Mouse (Mus musculus) liver, adult 2 months (tissue): ENCODE measurements around the gene Tyrobp.

Experiments used
- CTCF ChIP-seq: fragments of 200-500 bp; IDR thresholded peaks from 2 replicates; pipeline ENCODE4 v1.5.1; 2011; ENCODE audit warnings: low read depth, low read length, control low read depth
- POLR2A ChIP-seq: fragments of 200-500 bp; IDR thresholded peaks from 2 replicates; pipeline ENCODE4 v1.6.1; 2011; ENCODE audit warnings: low read length, control low read depth; ENCODE audit not compliant: insufficient read depth; ENCODE audit errors: extremely low read depth

- TF ChIP-seq CTCF (no peak), POLR2A (no peak)
Measured at GRCm38 (mm10) chr7:30456911-30457628, 43.5 kb downstream of the Tyrobp start.
